Mouse (Mus musculus): ENCODE data around the gene Inha.

Gene Inha

DNA sequence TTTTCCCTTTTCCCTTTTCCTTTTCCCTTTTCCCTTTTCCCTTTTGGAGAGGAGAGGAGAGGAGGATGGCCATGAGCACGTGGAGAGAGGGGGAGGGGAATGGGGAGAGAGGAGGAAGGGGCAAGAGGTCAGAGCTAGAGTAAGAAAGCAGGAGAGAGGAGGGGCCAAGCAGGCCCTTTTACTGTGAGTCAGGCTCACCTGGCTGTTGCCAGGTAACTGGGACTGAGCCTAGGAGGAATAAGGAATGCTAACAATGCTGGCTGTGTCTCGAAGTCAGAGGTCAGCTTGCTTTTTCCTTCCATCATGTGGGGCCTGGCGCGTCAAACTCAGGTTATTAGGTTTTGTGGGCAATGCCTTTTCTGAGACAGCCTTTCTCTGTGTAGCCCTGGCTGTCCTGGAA, 11.1 kb downstream of the Inha start:
- DNase-seq (ENCODE audit: low read depth in 1 of 2, low spot score in 2 of 2), result no peak

DNA sequence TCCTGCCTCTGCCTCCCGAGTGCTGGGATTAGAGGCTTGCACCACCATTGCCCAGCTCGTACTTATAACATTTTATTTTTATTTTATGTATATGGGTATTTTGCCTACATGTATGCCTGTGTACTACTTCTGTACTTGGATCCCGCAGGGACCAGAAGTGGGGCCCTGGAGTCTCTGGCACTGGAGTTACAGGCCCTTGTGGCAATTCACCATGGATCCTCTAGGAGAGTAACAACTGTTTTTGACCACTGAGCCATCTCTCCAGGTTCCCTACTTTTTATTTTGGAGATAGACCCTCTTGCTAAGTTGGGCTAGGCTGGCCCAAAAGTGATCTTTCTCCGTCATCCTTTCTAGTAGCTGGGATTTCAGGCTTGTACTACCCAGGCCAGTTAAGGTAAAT, 11.6 kb downstream of the Inha start:
- no peak for DNase-seq (ENCODE audit: low read depth in 1 of 2, low spot score in 2 of 2)

DNA sequence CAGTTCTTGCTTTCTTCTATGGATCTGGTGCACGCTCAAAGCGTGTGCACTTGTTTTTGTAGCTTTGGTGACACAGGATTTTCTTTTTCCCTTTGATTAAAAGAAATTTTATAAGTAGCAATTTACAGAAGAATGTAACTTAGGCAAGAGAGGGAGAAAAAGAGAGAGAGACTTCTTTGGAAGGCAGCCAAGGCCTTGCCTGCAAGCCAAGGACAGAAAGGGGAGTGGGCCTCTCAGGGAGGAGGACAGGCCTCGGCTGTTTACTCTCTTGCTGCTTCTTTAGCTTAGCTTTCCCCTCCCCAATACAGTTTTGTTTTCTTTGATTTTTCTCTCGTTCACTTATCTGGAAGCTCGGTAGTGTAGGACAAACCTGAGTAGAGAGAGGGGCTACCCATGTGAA, 12.7 kb downstream of the Inha start:
- DNase-seq (ENCODE audit: low read depth in 1 of 2, low spot score in 2 of 2), result no peak

DNA sequence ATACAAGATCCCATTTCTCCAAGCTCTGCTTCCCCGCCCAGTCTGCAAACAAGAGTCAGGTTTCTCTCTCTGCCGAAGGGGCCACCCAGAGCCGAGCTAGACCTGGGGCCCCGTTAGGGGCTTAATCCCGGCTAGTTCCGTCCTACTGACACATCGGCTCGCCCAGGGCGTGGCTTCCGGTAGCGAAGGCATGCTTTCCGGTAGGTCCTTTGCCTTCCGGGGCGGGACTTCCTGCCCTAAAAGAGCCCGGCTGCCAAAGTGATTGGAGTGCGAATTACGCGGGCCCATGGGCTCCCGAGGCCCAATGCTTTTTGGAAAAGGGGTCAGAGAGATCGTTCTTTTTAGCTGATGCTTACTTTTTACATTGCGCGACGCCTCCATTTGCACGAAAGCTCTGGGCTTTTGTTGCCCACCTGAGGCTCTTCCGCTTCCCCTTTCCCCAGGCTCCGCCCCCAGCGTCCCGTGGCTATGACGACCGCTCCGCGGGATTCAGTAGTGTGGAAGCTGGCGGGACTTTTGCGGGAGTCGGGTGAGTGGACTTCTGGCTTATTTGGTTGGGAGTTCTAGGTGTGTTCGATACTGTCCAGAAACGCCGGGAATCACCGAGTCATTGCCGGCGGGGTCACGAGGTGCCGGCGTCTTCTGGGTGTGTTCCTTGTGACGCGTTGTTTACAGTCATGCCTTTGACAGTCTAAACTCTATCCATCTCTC, 14.6 kb downstream of the Inha start, which contains the start of gene Stk11ip:
Gene Stk11ip, plus strand, starts transcription at position 209 of the 711 bp plus-strand sequence.
- DNase-seq (ENCODE audit: low read depth in 1 of 2, low spot score in 2 of 2), result peak; percentile 88 to 91

DNA sequence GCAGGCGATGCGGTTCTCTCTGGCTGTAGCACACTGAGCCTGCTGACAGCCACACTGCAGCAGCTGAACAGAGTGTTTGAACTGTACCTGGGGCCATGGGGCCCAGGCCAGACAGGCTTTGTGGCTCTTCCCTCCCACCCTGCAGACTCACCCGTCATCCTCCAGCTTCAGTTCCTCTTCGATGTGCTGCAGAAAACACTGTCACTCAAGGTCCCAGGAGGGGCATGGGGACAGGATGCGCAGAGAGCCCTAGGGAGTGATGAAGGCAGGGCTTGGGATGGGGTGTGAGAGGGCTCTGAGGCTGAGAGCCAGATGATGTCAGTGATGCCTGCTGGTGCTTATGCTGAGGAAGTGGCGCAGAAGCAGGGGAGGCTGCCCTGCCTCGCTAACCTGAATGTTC, 17.8 kb downstream of the Inha start:
- peak in 1 of 2 experiments; percentile 22 for DNase-seq (ENCODE audit: low read depth in 1 of 2, low spot score in 2 of 2)

DNA sequence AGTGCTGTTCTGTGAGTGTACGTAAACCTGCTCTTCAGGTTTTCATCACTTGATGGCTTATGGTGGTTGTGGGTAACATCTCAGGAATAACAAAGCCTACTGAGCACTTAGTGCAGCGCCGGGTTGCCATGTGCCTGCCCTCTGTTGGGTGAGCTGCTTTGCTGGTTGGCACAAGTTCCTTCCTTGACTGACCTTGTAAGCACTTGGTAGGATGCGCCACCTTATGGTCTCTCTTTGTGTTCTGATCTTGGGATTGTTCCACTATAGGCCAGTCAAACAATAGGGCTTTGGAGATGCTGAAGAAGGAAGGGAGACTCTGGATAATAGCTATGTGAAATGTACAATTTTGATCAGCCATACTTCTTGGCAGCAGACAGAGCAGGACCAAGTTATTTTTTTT, 23.7 kb downstream of the Inha start:
- DNase-seq (ENCODE audit: low read depth in 1 of 2, low spot score in 2 of 2), result no peak

DNA sequence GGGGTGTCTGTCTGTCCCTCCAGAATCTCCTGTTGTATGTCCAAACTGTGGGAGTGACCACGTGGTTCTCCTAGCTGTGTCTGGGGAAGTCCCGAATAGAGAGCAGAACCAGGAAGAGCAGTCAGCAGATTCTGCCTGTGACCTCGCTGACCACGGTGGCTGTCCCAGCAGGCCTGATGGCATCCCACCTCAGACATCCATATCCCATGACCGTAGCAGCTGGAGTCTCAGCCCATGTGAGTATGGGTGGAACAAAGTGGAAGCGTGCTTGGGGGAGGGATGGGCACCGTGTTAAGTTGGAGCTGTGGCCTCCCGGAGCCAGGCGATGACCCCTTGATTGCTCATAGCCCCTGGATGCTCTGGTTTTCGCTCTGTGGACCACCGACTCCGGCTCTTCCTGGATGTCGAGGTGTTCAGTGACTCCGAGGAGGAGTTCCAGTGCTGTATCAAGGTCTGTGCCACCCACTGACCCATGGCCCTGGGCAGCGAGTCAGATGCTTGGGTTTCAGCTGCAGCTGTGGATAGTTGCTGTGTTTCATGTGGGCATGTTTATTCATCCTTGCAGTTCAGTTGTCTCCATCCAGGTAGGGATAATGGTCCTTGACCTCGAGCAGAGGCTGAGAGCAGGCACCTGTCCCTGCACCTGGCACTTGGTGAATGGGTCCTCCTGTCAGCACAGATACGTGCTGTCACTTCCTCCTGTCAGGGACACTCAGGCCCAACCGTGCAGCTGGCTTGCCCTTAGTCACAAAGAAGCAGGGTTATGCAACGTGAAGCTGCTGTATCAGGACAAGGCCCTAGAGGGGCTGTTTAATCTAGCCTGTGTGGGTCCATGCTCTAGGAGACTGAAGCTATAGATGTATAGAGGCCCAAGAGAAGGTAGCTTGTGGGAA, 25.6 kb downstream of the Inha start:
- no peak for DNase-seq (ENCODE audit: low read depth in 1 of 2, low spot score in 2 of 2)

DNA sequence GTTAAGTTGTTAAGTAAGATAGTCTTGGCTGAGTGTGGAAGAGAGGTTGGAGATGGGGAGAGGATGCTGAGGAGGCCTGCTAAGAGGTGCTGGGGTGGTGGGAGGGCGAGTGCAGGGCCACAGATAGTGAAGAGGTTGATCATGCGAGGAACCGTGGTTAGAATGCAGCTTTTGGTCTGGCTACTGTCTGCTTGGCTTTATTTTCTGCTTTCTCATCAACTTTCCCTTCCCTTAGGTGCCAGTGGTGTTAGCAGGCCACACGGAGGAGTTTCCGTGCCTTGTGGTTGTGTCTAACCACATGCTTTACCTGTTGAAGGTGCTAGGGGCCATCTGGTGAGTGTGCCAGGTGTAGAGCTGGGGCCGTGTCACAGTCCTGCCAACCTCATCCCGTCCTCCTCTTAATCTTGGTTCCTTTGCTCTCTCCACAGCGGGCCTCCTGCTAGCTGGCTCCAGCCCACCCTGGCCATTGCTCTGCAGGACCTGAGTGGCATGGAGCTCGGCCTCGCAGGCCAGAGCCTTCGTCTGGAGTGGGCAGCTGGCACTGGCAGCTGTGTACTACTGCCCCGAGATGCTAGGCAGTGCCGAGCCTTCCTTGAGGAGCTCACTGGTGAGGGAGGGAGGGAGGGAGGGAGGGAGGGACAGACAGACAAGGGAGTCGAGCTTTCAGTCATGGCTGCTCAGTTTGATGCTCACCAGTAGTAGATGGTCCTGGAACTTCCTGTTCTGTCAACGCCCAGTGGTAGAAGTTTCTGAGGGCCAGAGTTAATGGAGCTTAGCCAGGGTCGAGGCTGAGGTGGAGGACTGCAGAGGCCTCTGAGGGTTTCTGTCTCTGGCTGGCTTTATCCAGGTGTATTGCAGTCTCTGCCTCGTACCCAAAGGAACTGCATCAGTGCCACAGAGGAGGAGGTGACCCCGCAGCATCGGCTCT, 26.7 kb downstream of the Inha start:
- DNase-seq (ENCODE audit: low read depth in 1 of 2, low spot score in 2 of 2), result no peak

DNA sequence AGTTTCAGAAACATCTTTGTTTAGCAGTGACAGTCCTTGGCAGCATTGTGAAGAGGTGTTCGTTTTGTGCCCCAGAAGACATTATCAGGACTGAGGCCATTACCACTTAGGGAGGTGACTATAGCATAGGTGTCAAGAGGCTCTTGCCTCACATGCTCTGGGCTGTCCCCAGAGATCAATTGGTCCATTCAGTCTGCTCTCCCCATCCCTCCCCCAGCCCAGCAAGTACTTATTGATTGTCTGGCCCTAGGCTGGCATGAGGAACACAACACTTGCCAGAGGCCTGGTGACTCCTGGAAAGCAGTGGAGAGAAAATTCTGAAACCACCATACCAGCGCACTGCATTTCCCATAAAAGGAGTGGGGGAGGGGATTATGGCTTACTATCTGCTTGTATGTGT, 30.7 kb downstream of the Inha start:
- no peak for DNase-seq (ENCODE audit: low read depth in 1 of 2, low spot score in 2 of 2)

DNA sequence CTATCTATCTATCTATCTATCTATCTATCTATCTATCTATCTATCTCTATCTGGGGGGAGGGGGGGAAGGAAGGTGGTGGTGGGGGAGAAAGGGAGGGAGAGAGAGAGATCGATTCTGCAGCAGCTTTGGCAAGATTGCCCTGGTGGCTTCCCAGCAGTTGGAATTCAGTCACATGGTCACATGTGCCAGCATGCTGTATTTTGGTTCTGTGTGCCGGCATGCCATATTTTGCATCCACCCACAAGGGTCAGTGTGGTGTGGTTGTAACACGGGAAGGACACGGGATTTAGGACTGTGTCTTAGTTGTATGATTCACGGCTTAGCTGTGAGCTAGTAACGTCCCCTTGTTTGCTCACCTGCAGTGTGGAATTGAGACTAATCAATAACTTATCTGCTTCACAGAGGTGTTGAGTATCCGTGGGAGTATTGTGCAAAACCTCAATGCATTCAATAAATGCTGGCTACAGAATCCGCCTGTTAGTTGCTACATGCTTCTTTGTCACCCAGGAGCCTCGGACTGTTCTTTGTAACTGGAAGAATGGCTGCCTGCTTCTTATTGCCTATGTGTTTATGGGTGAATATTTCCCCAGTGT, 31.8 kb downstream of the Inha start:
- no peak for DNase-seq (ENCODE audit: low read depth in 1 of 2, low spot score in 2 of 2)

DNA sequence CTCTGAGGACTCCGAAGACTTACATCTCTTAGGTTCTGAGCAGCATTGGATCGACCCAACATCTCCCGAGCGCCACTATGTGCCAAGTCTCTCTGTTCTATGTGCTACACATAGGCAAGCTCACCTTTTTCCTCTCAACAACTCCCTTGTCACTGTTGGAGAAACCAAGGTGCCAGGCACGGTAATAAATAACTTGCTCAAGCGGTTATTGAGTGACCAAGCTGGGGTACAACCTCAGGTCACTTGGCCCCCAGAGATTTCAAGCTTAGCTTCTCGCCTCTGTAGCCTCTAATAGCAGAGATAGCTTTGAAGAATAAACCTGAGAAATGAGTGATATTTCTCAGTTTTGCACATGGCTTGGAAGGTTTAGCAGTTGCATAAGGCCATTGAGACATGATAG, 34.6 kb downstream of the Inha start:
- no peak for DNase-seq (ENCODE audit: low read depth in 1 of 2, low spot score in 2 of 2)

DNA sequence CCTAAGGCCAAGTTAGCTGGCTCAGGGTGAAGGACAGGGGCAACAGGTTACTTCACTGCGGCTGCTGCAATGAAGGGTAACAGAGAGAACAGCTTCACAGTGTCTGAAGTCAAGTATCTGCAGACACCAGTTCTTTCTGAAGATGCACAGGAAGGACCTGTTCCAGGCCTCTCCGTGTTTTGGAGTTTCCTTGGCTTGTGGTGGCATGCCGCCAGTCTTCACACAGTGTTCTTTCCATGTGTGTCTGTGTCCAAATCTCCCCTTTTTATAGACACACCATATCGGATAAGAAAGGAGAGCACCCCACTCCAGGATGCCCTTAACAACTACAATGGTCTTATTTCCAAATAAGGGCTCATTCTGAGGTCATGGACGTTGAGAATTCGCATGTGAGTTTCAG, 37.5 kb downstream of the Inha start:
- DNase-seq (ENCODE audit: low read depth in 1 of 2, low spot score in 2 of 2), result no peak

DNA sequence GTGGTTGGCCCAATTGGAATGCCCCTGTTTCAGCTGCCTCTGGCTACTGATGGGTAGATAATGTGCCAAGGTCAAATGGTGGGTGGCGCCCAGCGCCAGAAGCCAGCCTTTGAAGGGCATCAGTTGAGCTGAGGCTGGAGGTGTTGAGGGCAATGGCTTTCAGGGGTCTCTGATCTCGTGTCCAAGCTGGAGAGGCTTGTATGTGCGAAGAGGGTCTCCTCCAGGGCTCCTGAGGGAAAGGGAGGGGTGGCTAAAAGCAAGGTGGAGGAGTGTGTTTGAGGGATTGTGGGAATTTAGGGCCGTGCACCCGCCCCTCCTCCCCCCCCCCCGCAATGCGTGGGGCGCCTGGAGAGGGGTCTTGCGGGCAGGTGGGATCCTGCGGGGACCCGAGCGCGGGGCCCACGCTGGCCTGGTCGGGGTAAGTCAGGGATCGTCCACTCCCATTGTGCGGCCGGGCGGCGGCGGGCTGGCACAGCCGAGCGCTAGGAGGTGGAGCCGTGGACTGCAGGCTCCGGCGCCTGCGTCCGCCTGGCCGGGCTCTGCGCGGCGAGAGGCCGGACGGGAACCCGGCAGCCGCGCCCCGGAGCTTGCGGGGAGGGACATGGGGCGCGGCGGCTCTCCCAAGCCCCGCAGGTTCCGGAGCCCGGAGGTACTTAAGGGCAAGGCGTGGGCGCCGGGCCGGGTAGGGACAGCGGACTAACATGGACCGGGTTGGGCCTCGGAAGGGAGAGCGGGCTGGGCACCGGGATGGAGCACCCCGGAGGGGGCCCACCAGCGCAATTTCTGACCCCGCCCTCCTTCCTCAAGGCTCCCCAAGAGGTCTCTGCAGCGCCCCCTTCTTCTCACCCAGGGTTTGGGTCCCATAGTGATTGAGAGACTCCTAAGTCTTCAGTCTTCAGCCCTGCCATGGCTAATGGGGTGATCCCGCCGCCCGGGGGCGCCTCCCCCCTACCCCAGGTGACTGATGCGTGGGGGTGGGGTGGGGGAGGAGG, 39.4 kb downstream of the Inha start, which contains the start of gene Slc4a3:
Gene Slc4a3, plus strand, starts transcription at position 302 of the 992 bp plus-strand sequence.
- no peak for DNase-seq (ENCODE audit: low read depth in 1 of 2, low spot score in 2 of 2)

DNA sequence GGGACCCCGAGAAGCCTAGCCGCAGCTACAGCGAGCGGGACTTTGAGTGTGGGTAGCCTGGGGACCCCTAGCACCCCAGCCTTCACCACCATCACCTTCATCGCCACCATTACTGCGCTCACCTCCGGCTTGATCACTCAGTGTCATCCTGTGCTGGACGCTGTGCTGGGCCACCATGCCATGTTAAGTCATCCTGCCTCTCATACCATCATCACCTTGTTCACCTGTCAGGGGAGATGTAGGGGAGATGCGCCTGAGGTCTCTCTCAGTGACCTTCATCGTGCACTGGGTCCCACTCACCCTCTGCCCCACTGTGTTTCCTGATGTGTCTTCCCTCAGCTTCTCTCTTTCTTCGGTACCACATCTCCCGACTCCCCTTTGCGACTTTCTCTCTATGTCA, 40.5 kb downstream of the Inha start:
- DNase-seq (ENCODE audit: low read depth in 1 of 2, low spot score in 2 of 2), result no peak

DNA sequence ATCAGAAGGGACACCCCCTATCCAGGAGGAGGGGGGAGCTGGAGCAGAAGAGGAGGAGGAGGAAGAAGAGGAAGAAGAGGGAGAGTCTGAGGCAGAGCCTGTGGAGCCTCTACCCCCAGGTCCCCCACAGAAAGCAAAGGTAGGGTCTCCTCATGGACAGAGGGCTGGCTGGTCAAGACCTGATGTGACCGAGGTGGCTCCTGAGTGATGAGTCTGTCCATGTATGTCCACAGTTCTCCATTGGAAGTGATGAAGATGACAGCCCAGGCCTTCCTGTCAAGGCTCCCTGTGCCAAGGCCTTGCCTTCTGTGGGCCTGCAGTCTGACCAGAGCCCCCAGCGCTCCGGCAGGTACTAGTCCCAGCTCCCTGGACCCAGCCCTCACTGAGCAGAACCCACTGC, 41.2 kb downstream of the Inha start:
- no peak for DNase-seq (ENCODE audit: low read depth in 1 of 2, low spot score in 2 of 2)

DNA sequence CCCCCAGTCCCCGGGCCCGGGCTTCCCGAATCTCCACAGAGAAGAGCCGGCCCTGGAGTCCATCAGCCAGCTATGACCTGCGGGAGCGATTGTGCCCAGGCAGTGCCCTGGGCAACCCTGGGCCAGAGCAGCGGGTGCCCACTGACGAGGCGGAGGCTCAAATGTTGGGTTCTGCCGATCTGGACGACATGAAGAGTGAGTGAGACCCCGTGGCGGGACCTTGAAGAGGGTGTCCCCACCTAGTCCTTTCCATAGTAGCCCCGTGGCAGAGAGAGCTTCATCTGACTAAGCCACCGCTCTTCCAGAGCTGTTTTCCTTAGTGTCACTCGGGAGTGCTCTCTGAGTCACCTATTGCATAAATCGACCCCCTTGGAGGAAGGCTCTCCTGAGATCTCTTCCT, 42.0 kb downstream of the Inha start:
- DNase-seq (ENCODE audit: low read depth in 1 of 2, low spot score in 2 of 2), result no peak

DNA sequence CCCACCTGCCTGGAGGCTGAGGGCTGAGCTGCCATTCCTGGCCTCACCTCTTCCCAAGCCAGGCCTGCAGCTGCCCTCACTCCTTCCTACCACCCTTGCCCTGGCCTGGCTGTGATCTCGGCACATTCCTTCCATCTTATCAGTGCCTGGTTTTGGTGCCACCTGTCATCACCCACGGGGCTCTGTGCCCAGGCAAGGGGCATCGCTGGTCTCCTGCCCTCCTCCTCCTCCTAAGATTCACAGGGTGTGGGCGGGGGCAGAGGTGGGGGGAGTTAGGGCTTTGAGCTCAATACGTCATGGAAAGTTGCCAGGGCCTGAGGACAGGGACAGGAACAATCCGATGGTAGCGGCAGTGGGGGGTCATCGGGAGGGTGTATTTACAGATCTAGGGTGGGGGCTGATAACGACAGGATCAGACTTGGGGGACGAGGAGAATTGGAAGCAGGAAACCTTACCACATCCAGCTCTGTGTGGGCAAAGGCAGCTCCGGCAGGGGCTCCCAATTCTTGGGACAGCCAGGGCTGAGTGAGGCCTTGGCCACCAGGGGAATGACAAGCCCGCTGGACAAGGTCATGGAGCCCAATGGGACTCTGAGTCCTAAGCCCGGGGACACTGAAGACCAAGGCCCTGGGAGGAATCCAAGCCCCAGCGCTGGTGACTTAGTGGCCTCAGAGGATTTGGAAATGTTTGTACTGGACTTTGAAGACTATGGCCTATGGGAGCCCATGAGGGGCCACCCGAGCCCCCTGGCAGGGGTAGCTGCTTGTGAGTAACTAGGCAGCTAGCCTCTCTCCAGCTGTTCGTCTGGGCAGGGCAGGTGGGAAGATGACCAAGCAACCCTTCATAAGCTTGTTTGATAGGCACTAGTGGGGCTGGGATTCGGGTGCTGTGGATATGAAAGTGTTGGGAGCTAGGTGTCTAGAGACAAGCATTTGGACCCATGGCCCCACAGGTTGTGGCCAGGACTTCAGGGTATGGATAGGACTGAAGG, 42.7 kb downstream of the Inha start:
- no peak for DNase-seq (ENCODE audit: low read depth in 1 of 2, low spot score in 2 of 2)

DNA sequence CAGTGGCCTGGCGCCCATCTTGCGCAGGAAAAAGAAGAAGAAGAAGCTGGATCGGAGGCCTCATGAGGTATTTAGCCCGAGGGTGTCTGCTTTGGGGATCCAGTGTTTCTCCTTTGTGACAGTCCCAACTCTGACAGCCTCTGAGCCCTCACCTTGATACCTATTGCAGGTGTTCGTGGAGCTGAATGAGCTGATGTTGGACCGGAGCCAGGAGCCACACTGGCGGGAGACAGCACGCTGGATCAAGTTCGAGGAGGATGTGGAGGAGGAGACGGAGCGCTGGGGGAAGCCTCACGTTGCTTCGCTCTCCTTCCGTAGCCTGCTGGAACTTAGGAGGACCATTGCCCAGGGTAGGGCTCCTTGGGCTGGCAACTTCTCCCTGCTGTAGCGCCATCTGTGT, 43.7 kb downstream of the Inha start:
- no peak for DNase-seq (ENCODE audit: low read depth in 1 of 2, low spot score in 2 of 2)

DNA sequence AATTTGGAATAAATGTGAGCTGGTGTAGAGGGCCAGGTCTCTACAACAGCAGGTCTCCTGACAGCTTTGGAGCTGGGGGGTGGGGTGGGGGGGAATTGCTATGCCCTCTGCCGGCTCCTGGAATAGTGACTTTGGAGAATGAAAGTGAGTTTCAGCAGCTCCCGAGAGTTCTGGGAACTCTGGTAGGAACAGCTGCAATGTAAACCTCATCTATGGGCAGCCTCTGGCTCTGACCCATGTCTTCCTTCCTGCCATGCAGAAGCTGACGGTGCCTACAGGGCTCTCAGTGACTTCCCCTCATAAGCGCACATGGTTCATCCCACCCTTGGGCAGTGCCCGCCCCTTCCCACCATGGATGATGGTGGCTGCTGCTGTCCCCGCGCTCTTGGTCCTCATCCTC, 48.8 kb downstream of the Inha start:
- no peak for DNase-seq (ENCODE audit: low read depth in 1 of 2, low spot score in 2 of 2)

All from monocyte, adult 2 months (primary cell).